Mouse (Mus musculus) c-Kit-positive CD71-negative TER-119-negative erythroid progenitor cells, embryonic 14.5 days (primary cell): ENCODE measurements around the gene Map1lc3a.

Experiments used
- DNase-seq: peaks from one replicate; pipeline ENCODE4 v3.0.0-alpha.2; 2013; ENCODE audit warnings: low read depth

Map1lc3a gene

GRCm38 (mm10) chr2:155276195-155276594, at the start of gene Map1lc3a:
TSS of gene Map1lc3a (plus strand) at chr2:155276297.
- DNase-seq: peak; percentile 92

- DNase-seq: no peak
Observed at GRCm38 (mm10) chr2:155235746-155236361, 40.2 kb upstream of the Map1lc3a start.

- peak; percentile 96 for DNase-seq
Observed at GRCm38 (mm10) chr2:155236362-155236992, 39.6 kb upstream of the Map1lc3a start, which contains the start of gene Dynlrb1. TSS of gene Dynlrb1 (plus strand) at chr2:155236533.

- no peak for DNase-seq
Observed at GRCm38 (mm10) chr2:155237276-155237675, 38.8 kb upstream of the Map1lc3a start.

GRCm38 (mm10) chr2:155240915-155241314, 35.2 kb upstream of the Map1lc3a start:
- DNase-seq: no peak

GRCm38 (mm10) chr2:155242296-155242855, 33.7 kb upstream of the Map1lc3a start:
- DNase-seq: no peak

- DNase-seq: no peak
Observed at GRCm38 (mm10) chr2:155246231-155246630, 29.9 kb upstream of the Map1lc3a start.

GRCm38 (mm10) chr2:155248206-155248605, 27.9 kb upstream of the Map1lc3a start:
- DNase-seq: no peak

- no peak for DNase-seq
Observed at GRCm38 (mm10) chr2:155248718-155249117, 27.4 kb upstream of the Map1lc3a start.

GRCm38 (mm10) chr2:155249588-155249987, 26.5 kb upstream of the Map1lc3a start:
- DNase-seq: no peak

- no peak for DNase-seq
Observed at GRCm38 (mm10) chr2:155265526-155265925, 10.6 kb upstream of the Map1lc3a start.

GRCm38 (mm10) chr2:155266896-155267295, 9.2 kb upstream of the Map1lc3a start:
- no peak for DNase-seq

- peak; percentile 25 for DNase-seq
Observed at GRCm38 (mm10) chr2:155271957-155272356, 4.1 kb upstream of the Map1lc3a start.

- DNase-seq: no peak
Observed at GRCm38 (mm10) chr2:155272396-155273170, 3.5 kb upstream of the Map1lc3a start.

GRCm38 (mm10) chr2:155273603-155274002, 2.5 kb upstream of the Map1lc3a start:
- DNase-seq: no peak

- DNase-seq: peak; percentile 29
Observed at GRCm38 (mm10) chr2:155276621-155277175, 601 bp downstream of the Map1lc3a start.

GRCm38 (mm10) chr2:155277721-155278120, 1.6 kb downstream of the Map1lc3a start:
- no peak for DNase-seq

- DNase-seq: no peak
Observed at GRCm38 (mm10) chr2:155278361-155278760, 2.3 kb downstream of the Map1lc3a start.

GRCm38 (mm10) chr2:155279163-155279562, 3.1 kb downstream of the Map1lc3a start:
- no peak for DNase-seq

GRCm38 (mm10) chr2:155280116-155280515, 4.0 kb downstream of the Map1lc3a start:
- DNase-seq: no peak

GRCm38 (mm10) chr2:155283793-155284192, 7.7 kb downstream of the Map1lc3a start:
- DNase-seq: no peak

- no peak for DNase-seq
Observed at GRCm38 (mm10) chr2:155284647-155285046, 8.6 kb downstream of the Map1lc3a start.
